Mouse (Mus musculus): Measurements from ENCODE around the gene Ago3. TPM values are rescaled to one million over a fixed set of nuclear protein-coding genes. Genes with fewer than 3 reads are reported as not detected.

Ago3 gene
- polyA plus RNA-seq, 1 experiment from 2014 or later = 13.4 TPM

GRCm38 (mm10) chr4:126343451-126343850, 85.9 kb downstream of the Ago3 start:
- H3K27ac ChIP-seq (ENCODE audit: low read length) = no peak overlapping the region
- no peak overlapping the region for H3K4me2 ChIP-seq (ENCODE audit: low read depth, low read length)
- ATAC-seq (replicated peaks; ENCODE audit: extremely low read depth, insufficient read depth, low FRiP score) = no peak
- H3K4me1 ChIP-seq (ENCODE audit: control insufficient read depth, insufficient read depth, low read length) = no peaks in the 10 kb centered on the region
- H3K4me3 ChIP-seq (ENCODE audit: low read length) = no peak overlapping the region
- H3K27me3 ChIP-seq (ENCODE audit: control insufficient read depth, insufficient read depth, low read length) = no peaks in the 10 kb centered on the region
- 66% methylated on average over 4 of the region's 4 CpGs for WGBS
- no peak overlapping the region for H3K9ac ChIP-seq (ENCODE audit: low read length)
- H3K36me3 ChIP-seq (ENCODE audit: control insufficient read depth, insufficient read depth) = peaks cover 16% of the 10 kb centered on the region
- no peaks in the 10 kb centered on the region for H3K9me3 ChIP-seq (replicated peaks; ENCODE audit: control insufficient read depth, low read length)

- Histone ChIP-seq H3K4me1 (ENCODE audit: control insufficient read depth, insufficient read depth, low read length) (peaks cover 2% of the 10 kb centered on the region; the same call in 1 of the 2 replicates), H3K4me2 (ENCODE audit: low read depth, low read length) (no peak overlapping the region), H3K27ac (ENCODE audit: low read length) (no peak overlapping the region), H3K36me3 (ENCODE audit: control insufficient read depth, insufficient read depth) (no peaks in the 10 kb centered on the region), H3K4me3 (ENCODE audit: low read length) (no peak overlapping the region), H3K9me3 (replicated peaks; ENCODE audit: control insufficient read depth, low read length) (no peaks in the 10 kb centered on the region), H3K9ac (ENCODE audit: low read length) (no peak overlapping the region), H3K27me3 (ENCODE audit: control insufficient read depth, insufficient read depth, low read length) (no peaks in the 10 kb centered on the region)
- 54% methylated on average over 4 of the region's 4 CpGs for WGBS
- ATAC-seq (replicated peaks; ENCODE audit: extremely low read depth, insufficient read depth, low FRiP score) = no peak
Observed at GRCm38 (mm10) chr4:126339461-126339860, 89.9 kb downstream of the Ago3 start.

GRCm38 (mm10) chr4:126332358-126332757, 97.0 kb downstream of the Ago3 start:
- 52% methylated on average over 3 of the region's 3 CpGs for WGBS
- Histone ChIP-seq H3K9ac (ENCODE audit: low read length) (no peak overlapping the region), H3K4me2 (ENCODE audit: low read depth, low read length) (no peak overlapping the region), H3K9me3 (replicated peaks; ENCODE audit: control insufficient read depth, low read length) (no peaks in the 10 kb centered on the region), H3K27me3 (ENCODE audit: control insufficient read depth, insufficient read depth, low read length) (no peaks in the 10 kb centered on the region), H3K27ac (ENCODE audit: low read length) (no peak overlapping the region), H3K4me1 (ENCODE audit: control insufficient read depth, insufficient read depth, low read length) (peaks cover 2% of the 10 kb centered on the region; the same call in 1 of the 2 replicates), H3K36me3 (ENCODE audit: control insufficient read depth, insufficient read depth) (peaks cover 2% of the 10 kb centered on the region; the same call in 1 of the 2 replicates), H3K4me3 (ENCODE audit: low read length) (no peak overlapping the region)
- ATAC-seq (replicated peaks; ENCODE audit: extremely low read depth, insufficient read depth, low FRiP score) = no peak

- H3K27me3 ChIP-seq (ENCODE audit: control insufficient read depth, insufficient read depth, low read length) = no peaks in the 10 kb centered on the region
- H3K27ac ChIP-seq (ENCODE audit: low read length) = no peak overlapping the region
- H3K4me2 ChIP-seq (ENCODE audit: low read depth, low read length) = no peak overlapping the region
- no peak overlapping the region for H3K9ac ChIP-seq (ENCODE audit: low read length)
- WGBS = 61% methylated on average over 1 of the region's 1 CpGs
- no peak for ATAC-seq (replicated peaks; ENCODE audit: extremely low read depth, insufficient read depth, low FRiP score)
- H3K36me3 ChIP-seq (ENCODE audit: control insufficient read depth, insufficient read depth) = peaks cover 2% of the 10 kb centered on the region; the same call in 1 of the 2 replicates
- H3K4me3 ChIP-seq (ENCODE audit: low read length) = no peak overlapping the region
- no peaks in the 10 kb centered on the region for H3K9me3 ChIP-seq (replicated peaks; ENCODE audit: control insufficient read depth, low read length)
- peaks cover 2% of the 10 kb centered on the region; the same call in 1 of the 2 replicates for H3K4me1 ChIP-seq (ENCODE audit: control insufficient read depth, insufficient read depth, low read length)
Observed at GRCm38 (mm10) chr4:126331751-126332150, 97.6 kb downstream of the Ago3 start.

GRCm38 (mm10) chr4:126330295-126330694, 99.1 kb downstream of the Ago3 start:
- H3K36me3 ChIP-seq (ENCODE audit: control insufficient read depth, insufficient read depth) = peaks cover 2% of the 10 kb centered on the region; the same call in 1 of the 2 replicates
- H3K4me2 ChIP-seq (ENCODE audit: low read depth, low read length) = no peak overlapping the region
- no peaks in the 10 kb centered on the region; the same call in 1 of the 2 replicates for H3K27me3 ChIP-seq (ENCODE audit: control insufficient read depth, insufficient read depth, low read length)
- H3K4me1 ChIP-seq (ENCODE audit: control insufficient read depth, insufficient read depth, low read length) = peaks cover 3% of the 10 kb centered on the region; the same call in 1 of the 2 replicates
- H3K9me3 ChIP-seq (replicated peaks; ENCODE audit: control insufficient read depth, low read length) = no peaks in the 10 kb centered on the region
- no peak for ATAC-seq (replicated peaks; ENCODE audit: extremely low read depth, insufficient read depth, low FRiP score)
- H3K27ac ChIP-seq (ENCODE audit: low read length) = no peak overlapping the region
- no peak overlapping the region for H3K9ac ChIP-seq (ENCODE audit: low read length)
- H3K4me3 ChIP-seq (ENCODE audit: low read length) = no peak overlapping the region
- 88% methylated on average over 4 of the region's 4 CpGs for WGBS

GRCm38 (mm10) chr4:126326036-126326435, 103.3 kb downstream of the Ago3 start:
- 19% methylated on average over 6 of the region's 6 CpGs for WGBS
- no peak overlapping the region for H3K4me3 ChIP-seq (ENCODE audit: low read length)
- peaks cover 10% of the 10 kb centered on the region for H3K27me3 ChIP-seq (ENCODE audit: control insufficient read depth, insufficient read depth, low read length)
- H3K9me3 ChIP-seq (replicated peaks; ENCODE audit: control insufficient read depth, low read length) = no peaks in the 10 kb centered on the region
- no peak for ATAC-seq (replicated peaks; ENCODE audit: extremely low read depth, insufficient read depth, low FRiP score)
- no peak overlapping the region for H3K27ac ChIP-seq (ENCODE audit: low read length)
- H3K9ac ChIP-seq (ENCODE audit: low read length) = no peak overlapping the region
- H3K4me1 ChIP-seq (ENCODE audit: control insufficient read depth, insufficient read depth, low read length) = peaks cover 10% of the 10 kb centered on the region; the same call in 1 of the 2 replicates
- H3K4me2 ChIP-seq (ENCODE audit: low read depth, low read length) = no peak overlapping the region
- H3K36me3 ChIP-seq (ENCODE audit: control insufficient read depth, insufficient read depth) = no peaks in the 10 kb centered on the region

- ATAC-seq (replicated peaks; ENCODE audit: extremely low read depth, insufficient read depth, low FRiP score) = no peak
- 12% methylated on average over 23 of the region's 23 CpGs for WGBS
- H3K4me2 ChIP-seq (ENCODE audit: low read depth, low read length) = peak within 1 kb of the TSS; percentile 41
- no peak within 1 kb of the TSS for H3K27ac ChIP-seq (ENCODE audit: low read length)
- H3K4me3 ChIP-seq (ENCODE audit: low read length) = peak within 1 kb of the TSS; percentile 16
- peaks cover 10% of the 10 kb centered on the region for H3K27me3 ChIP-seq (ENCODE audit: control insufficient read depth, insufficient read depth, low read length)
- H3K4me1 ChIP-seq (ENCODE audit: control insufficient read depth, insufficient read depth, low read length) = peaks cover 13% of the 10 kb centered on the region
- peak within 1 kb of the TSS; percentile 40; the same call in 1 of the 2 replicates for H3K9ac ChIP-seq (ENCODE audit: low read length)
- H3K36me3 ChIP-seq (ENCODE audit: control insufficient read depth, insufficient read depth) = no peaks in the 10 kb centered on the region
- H3K9me3 ChIP-seq (replicated peaks; ENCODE audit: control insufficient read depth, low read length) = no peaks in the 10 kb centered on the region
Observed at GRCm38 (mm10) chr4:126325281-126325861, 104.0 kb downstream of the Ago3 start, which contains the start of gene Tekt2. Gene Tekt2, minus strand, starts transcription at chr4:126325688.

GRCm38 (mm10) chr4:126324861-126325260, 104.5 kb downstream of the Ago3 start:
- Histone ChIP-seq H3K4me1 (ENCODE audit: control insufficient read depth, insufficient read depth, low read length) (peaks cover 16% of the 10 kb centered on the region), H3K27ac (ENCODE audit: low read length) (no peak overlapping the region), H3K9ac (ENCODE audit: low read length) (no peak overlapping the region), H3K36me3 (ENCODE audit: control insufficient read depth, insufficient read depth) (no peaks in the 10 kb centered on the region), H3K27me3 (ENCODE audit: control insufficient read depth, insufficient read depth, low read length) (peaks cover 10% of the 10 kb centered on the region), H3K4me3 (ENCODE audit: low read length) (peak overlapping the region; percentile 16; the same call in 1 of the 2 replicates), H3K4me2 (ENCODE audit: low read depth, low read length) (peak overlapping the region; percentile 41), H3K9me3 (replicated peaks; ENCODE audit: control insufficient read depth, low read length) (no peaks in the 10 kb centered on the region)
- 44% methylated on average over 13 of the region's 13 CpGs for WGBS
- no peak for ATAC-seq (replicated peaks; ENCODE audit: extremely low read depth, insufficient read depth, low FRiP score)

- no peak overlapping the region for H3K27ac ChIP-seq (ENCODE audit: low read length)
- 93% methylated on average over 13 of the region's 13 CpGs for whole genome bisulfite sequencing
- H3K4me3 ChIP-seq (ENCODE audit: low read length) = no peak overlapping the region
- ATAC-seq (replicated peaks; ENCODE audit: extremely low read depth, insufficient read depth, low FRiP score) = no peak
- H3K4me2 ChIP-seq (ENCODE audit: low read depth, low read length) = no peak overlapping the region
- peaks cover 10% of the 10 kb centered on the region for H3K27me3 ChIP-seq (ENCODE audit: control insufficient read depth, insufficient read depth, low read length)
- H3K9me3 ChIP-seq (replicated peaks; ENCODE audit: control insufficient read depth, low read length) = no peaks in the 10 kb centered on the region
- H3K9ac ChIP-seq (ENCODE audit: low read length) = no peak overlapping the region
- peaks cover 6% of the 10 kb centered on the region for H3K36me3 ChIP-seq (ENCODE audit: control insufficient read depth, insufficient read depth)
- peaks cover 16% of the 10 kb centered on the region for H3K4me1 ChIP-seq (ENCODE audit: control insufficient read depth, insufficient read depth, low read length)
Observed at GRCm38 (mm10) chr4:126322646-126323045, 106.7 kb downstream of the Ago3 start.
